Mouse (Mus musculus): ENCODE measurements around the gene Elmo3. TPM values are rescaled to one million over a fixed set of nuclear protein-coding genes. Genes with fewer than 3 reads are reported as not detected.
A peak's percentile ranks its signal among the peaks of the same experiment; 100 is the strongest.

Elmo3 gene
- total and polyA plus RNA-seq, 2 experiments from 2014 or later = 1.5 to 1.7 TPM

DNA sequence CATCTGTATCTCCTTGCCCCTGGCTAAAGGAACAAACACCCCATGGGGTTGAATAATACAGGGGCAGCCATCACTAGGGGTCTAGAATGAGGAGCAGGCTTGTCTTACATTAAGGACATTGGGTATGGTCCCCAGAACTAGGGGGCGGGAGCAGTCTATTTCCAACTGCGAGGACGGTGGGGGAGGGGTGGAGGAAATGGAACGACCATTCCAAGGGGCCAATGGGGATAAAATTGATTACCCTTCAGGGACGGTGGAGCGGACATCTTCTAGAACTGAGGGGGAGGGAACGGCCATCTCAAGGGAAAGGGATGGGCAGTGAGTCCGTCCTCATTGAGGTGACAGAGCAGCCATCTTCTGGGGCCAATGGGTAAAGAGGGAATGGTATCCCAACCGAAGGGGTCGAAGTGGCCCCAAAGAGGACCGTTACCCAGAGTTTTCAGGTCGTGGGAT lies 20.3 kb downstream of the Elmo3 start:
- Histone ChIP-seq H3K36me3 (ENCODE audit: insufficient read depth, low read length) (peaks cover 33% of the 10 kb centered on the region), H3K27ac (peak overlapping the region; percentile 75; the same call in 1 of the 2 replicates), H3K4me2 (ENCODE audit: low read depth, low read length) (peak overlapping the region; percentile 95), H3K27me3 (ENCODE audit: insufficient read depth, low read length) (no peaks in the 10 kb centered on the region), H3K4me3 (ENCODE audit: low read length) (peak overlapping the region; percentile 87), H3K9ac (replicated peaks; ENCODE audit: low read length) (peak overlapping the region; percentile 89), H3K9me3 (ENCODE audit: low read length) (no peaks in the 10 kb centered on the region), H3K4me1 (ENCODE audit: insufficient read depth, low read length) (peaks cover 19% of the 10 kb centered on the region)
- 0% methylated on average over 12 of the region's 12 CpGs for WGBS
- no peak for TF ChIP-seq CTCF (IDR thresholded peaks at IDR 0.05; ENCODE audit: low read depth)
- DNase-seq (ENCODE audit: low spot score) (peak; percentile 52), ATAC-seq (peak; percentile 58)

DNA sequence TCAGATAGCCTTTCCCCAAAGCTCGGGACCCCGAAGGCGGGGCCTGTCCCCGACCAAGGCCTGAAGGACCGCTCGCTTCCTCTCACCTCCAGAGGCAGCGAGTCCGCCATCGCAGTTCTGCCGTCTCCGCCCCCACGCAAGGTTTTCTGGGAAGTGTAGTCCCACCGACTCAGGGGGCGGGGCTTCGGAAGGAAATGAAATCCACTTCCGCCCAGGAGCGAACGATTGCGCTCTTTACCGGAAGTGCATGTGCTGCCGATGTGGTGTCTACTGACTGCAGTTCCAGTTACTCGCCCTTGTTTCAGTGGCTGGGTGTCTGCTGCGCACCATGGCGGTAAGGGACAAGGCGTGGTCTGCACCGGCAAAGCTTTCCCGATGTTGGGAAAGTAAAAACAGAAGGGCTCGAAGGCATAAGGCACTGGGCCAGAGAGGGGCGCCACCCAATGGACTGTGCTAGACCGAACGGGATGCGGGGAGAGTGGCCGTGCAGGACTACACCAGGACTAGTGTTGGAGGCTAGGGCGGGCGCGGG lies 20.8 kb downstream of the Elmo3 start, which contains the start of the genes Lrrc29 and Tmem208:
Lrrc29 (minus strand) TSS at position 138 of the 532 bp plus-strand sequence.
Tmem208 (plus strand) TSS at position 214 of the 532 bp plus-strand sequence.
- Histone ChIP-seq H3K27me3 (ENCODE audit: insufficient read depth, low read length) (no peaks in the 10 kb centered on the region), H3K9ac (replicated peaks; ENCODE audit: low read length) (peak within 1 kb of the TSS; percentile 89), H3K36me3 (ENCODE audit: insufficient read depth, low read length) (peaks cover 38% of the 10 kb centered on the region), H3K27ac (peak within 1 kb of the TSS; percentile 77), H3K4me1 (ENCODE audit: insufficient read depth, low read length) (peaks cover 19% of the 10 kb centered on the region), H3K4me3 (ENCODE audit: low read length) (peak within 1 kb of the TSS; percentile 87), H3K9me3 (ENCODE audit: low read length) (no peaks in the 10 kb centered on the region), H3K4me2 (ENCODE audit: low read depth, low read length) (peak within 1 kb of the TSS; percentile 95)
- peak; percentile 74 for TF ChIP-seq CTCF (IDR thresholded peaks at IDR 0.05; ENCODE audit: low read depth)
- WGBS = under 1% methylated on average over 36 of the region's 36 CpGs
- peak; percentile 98 for DNase-seq (ENCODE audit: low spot score)
- ATAC-seq = peak; percentile 94

DNA sequence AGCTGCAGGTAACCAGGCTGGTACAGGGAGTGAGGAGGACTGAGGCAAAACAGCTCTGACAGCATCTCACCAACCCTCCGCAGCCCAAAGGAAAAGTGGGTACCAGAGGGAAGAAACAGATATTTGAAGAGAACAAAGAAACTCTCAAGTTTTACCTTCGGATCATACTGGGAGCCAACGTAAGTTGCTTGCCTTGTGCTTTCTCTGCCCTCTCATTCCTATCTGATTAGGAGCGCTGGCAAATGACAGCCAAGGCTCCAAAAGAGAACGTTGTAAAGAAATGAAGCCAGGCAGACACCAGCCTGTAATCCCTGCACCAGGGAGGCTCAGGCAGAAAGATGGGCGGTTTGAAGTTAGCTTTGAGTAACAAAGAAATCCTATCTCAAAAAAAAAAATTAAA lies 21.6 kb downstream of the Elmo3 start:
- no peak for TF ChIP-seq CTCF (IDR thresholded peaks at IDR 0.05; ENCODE audit: low read depth)
- ATAC-seq (no peak), DNase-seq (ENCODE audit: low spot score) (no peak)
- peak overlapping the region; percentile 87 for H3K4me3 ChIP-seq (ENCODE audit: low read length)
- peak overlapping the region; percentile 77 for H3K27ac ChIP-seq
- H3K36me3 ChIP-seq (ENCODE audit: insufficient read depth, low read length) = peaks cover 38% of the 10 kb centered on the region
- H3K4me1 ChIP-seq (ENCODE audit: insufficient read depth, low read length) = peaks cover 19% of the 10 kb centered on the region
- H3K27me3 ChIP-seq (ENCODE audit: insufficient read depth, low read length) = no peaks in the 10 kb centered on the region
- no peaks in the 10 kb centered on the region for H3K9me3 ChIP-seq (ENCODE audit: low read length)
- H3K9ac ChIP-seq (replicated peaks; ENCODE audit: low read length) = peak overlapping the region; percentile 89
- H3K4me2 ChIP-seq (ENCODE audit: low read depth, low read length) = peak overlapping the region; percentile 95
- 37% methylated on average over 6 of the region's 6 CpGs for WGBS

DNA sequence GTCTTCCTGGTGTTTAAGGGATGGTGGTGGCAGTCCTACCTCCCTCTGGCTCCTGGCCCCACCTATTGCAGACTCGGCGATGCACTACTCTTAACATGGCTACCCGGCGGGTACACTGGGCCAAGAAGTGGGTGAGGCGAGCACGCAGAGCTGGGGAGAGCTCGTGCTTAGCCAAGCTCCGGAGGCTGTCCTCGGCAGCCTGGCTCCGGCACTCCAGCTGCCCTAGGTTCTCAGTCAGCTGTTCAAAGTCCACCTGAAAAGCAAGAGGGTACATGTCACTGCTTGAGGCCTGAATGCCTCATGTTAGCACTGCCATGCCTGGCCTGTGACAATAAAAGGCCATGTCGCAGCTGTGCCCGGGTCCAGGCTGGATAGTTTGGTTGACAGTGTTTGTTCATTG lies 24.9 kb downstream of the Elmo3 start:
- Histone ChIP-seq H3K4me3 (ENCODE audit: low read length) (no peak overlapping the region), H3K9me3 (ENCODE audit: low read length) (no peaks in the 10 kb centered on the region), H3K27ac (no peak overlapping the region), H3K27me3 (ENCODE audit: insufficient read depth, low read length) (no peaks in the 10 kb centered on the region), H3K4me1 (ENCODE audit: insufficient read depth, low read length) (peaks cover 11% of the 10 kb centered on the region), H3K9ac (replicated peaks; ENCODE audit: low read length) (no peak overlapping the region), H3K36me3 (ENCODE audit: insufficient read depth, low read length) (peaks cover 32% of the 10 kb centered on the region), H3K4me2 (ENCODE audit: low read depth, low read length) (no peak overlapping the region)
- no peak for DNase-seq (ENCODE audit: low spot score)
- ATAC-seq = no peak
- WGBS = 95% methylated on average over 12 of the region's 12 CpGs
- no peak for TF ChIP-seq CTCF (IDR thresholded peaks at IDR 0.05; ENCODE audit: low read depth)

DNA sequence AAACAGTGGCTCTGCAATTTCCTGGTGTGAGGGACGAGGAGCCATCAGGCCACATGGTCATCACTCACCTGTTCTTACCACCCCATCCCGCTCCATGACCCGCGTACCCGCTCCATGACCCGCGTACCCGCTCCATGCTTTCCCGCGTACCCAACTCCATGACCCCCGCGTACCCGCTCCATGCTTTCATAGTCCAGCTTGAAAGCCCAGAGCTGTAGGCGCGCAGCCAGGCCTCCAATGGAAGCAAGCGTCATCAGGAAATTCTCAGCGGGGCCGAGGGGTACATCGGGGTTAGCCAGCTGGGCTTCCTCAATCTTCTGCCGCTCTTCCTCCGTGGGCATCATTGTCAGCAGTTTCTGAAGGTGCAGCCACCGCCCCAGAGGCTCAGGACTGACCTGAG lies 26.1 kb downstream of the Elmo3 start:
- DNase-seq (ENCODE audit: low spot score) = no peak
- peaks cover 32% of the 10 kb centered on the region for H3K36me3 ChIP-seq (ENCODE audit: insufficient read depth, low read length)
- H3K27me3 ChIP-seq (ENCODE audit: insufficient read depth, low read length) = no peaks in the 10 kb centered on the region
- 0 out of 2 replicates have a peak, but pooled peaks cover 9% of the 10 kb centered on the region for H3K4me1 ChIP-seq (ENCODE audit: insufficient read depth, low read length)
- H3K4me2 ChIP-seq (ENCODE audit: low read depth, low read length) = no peak overlapping the region
- no peak overlapping the region for H3K9ac ChIP-seq (replicated peaks; ENCODE audit: low read length)
- no peak for TF ChIP-seq CTCF (IDR thresholded peaks at IDR 0.05; ENCODE audit: low read depth)
- no peaks in the 10 kb centered on the region for H3K9me3 ChIP-seq (ENCODE audit: low read length)
- no peak overlapping the region for H3K27ac ChIP-seq
- 94% methylated on average over 22 of the region's 22 CpGs for WGBS
- ATAC-seq = no peak
- no peak overlapping the region for H3K4me3 ChIP-seq (ENCODE audit: low read length)

DNA sequence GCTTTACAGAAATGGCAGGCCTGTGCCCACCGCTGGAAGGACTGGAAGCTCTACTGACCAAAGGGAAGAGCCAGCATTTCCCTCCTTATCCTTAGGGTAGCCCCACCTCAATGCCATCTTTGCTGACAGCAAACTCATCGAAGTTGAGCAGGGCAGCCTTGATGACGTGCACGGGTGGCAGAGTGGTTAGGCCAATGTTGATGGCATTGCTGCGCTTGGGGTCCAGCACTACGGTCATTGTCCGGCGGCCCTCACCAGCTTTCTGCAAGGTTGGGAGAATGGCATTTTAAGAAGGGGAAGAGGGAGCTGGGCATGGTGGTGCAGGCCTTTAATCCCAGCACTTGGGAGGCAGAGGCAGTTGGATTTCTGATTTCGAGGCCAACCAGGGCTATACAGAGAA lies 26.5 kb downstream of the Elmo3 start:
- no peak for DNase-seq (ENCODE audit: low spot score)
- WGBS = 94% methylated on average over 9 of the region's 9 CpGs
- no peaks in the 10 kb centered on the region for H3K9me3 ChIP-seq (ENCODE audit: low read length)

DNA sequence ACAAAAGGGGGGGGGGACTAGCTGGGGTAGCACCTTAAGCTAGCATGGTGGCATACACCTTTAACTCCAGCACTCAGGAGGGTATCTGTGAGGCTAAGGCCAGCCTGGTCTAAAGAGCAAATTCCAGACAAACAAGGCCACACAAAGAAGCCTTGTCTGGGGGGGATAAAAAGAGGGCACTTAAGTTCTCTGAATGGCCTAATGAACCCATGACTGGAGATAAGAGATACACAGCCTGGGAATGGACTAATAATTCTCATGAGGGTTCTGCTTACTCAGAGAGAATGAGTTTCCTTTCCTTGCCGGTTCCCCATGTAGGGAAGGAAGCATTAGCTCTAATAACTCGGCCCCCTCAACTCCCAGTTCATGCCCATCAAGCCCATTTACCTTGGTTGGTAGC lies 27.1 kb downstream of the Elmo3 start:
- peaks cover 32% of the 10 kb centered on the region for H3K36me3 ChIP-seq (ENCODE audit: insufficient read depth, low read length)
- H3K9ac ChIP-seq (replicated peaks; ENCODE audit: low read length) = no peak overlapping the region
- 83% methylated on average over 2 of the region's 2 CpGs for WGBS
- no peak overlapping the region for H3K27ac ChIP-seq
- no peak overlapping the region for H3K4me3 ChIP-seq (ENCODE audit: low read length)
- H3K27me3 ChIP-seq (ENCODE audit: insufficient read depth, low read length) = no peaks in the 10 kb centered on the region
- H3K4me1 ChIP-seq (ENCODE audit: insufficient read depth, low read length) = 0 out of 2 replicates have a peak, but pooled peaks cover under 1% of the 10 kb centered on the region
- DNase-seq (ENCODE audit: low spot score) (no peak), ATAC-seq (no peak)
- H3K4me2 ChIP-seq (ENCODE audit: low read depth, low read length) = no peak overlapping the region
- no peaks in the 10 kb centered on the region for H3K9me3 ChIP-seq (ENCODE audit: low read length)
- no peak for TF ChIP-seq CTCF (IDR thresholded peaks at IDR 0.05; ENCODE audit: low read depth)

More for the DNA sequence above, 26.5 kb downstream of the Elmo3 start:
- Histone ChIP-seq H3K4me2 (ENCODE audit: low read depth, low read length) (no peak overlapping the region), H3K4me3 (ENCODE audit: low read length) (no peak overlapping the region), H3K27ac (no peak overlapping the region), H3K4me1 (ENCODE audit: insufficient read depth, low read length) (0 out of 2 replicates have a peak, but pooled peaks cover 6% of the 10 kb centered on the region), H3K9ac (replicated peaks; ENCODE audit: low read length) (no peak overlapping the region), H3K27me3 (ENCODE audit: insufficient read depth, low read length) (no peaks in the 10 kb centered on the region), H3K36me3 (ENCODE audit: insufficient read depth, low read length) (peaks cover 32% of the 10 kb centered on the region)
- TF ChIP-seq CTCF (IDR thresholded peaks at IDR 0.05; ENCODE audit: low read depth) = no peak
- ATAC-seq = no peak

Measured in hindbrain, postnatal 0 days (tissue).